Mouse (Mus musculus) ovary, postnatal 36 days (tissue): ENCODE results near the gene Rabl6.

Experiments used
- DNase-seq: peaks from one replicate; pipeline ENCODE4 v3.0.0; 2022; ENCODE audit warnings: low spot score, mixed read lengths

Rabl6 gene

GRCm38 (mm10) chr2:25607761-25608622 is at the start of gene Rabl6:
Rabl6 (minus strand) TSS chr2:25608521.
- DNase-seq = peak; percentile 89

- DNase-seq = no peak
Observed at GRCm38 (mm10) chr2:25657652-25658051, 49.3 kb upstream of the Rabl6 start, which contains the start of gene Lcn5. Lcn5 (plus strand) TSS chr2:25657952.

- DNase-seq = no peak
Observed at GRCm38 (mm10) chr2:25657246-25657645, 48.9 kb upstream of the Rabl6 start.

- no peak for DNase-seq
Observed at GRCm38 (mm10) chr2:25656691-25657090, 48.4 kb upstream of the Rabl6 start.

GRCm38 (mm10) chr2:25654502-25654901 is 46.2 kb upstream of the Rabl6 start:
- DNase-seq = no peak

- DNase-seq = no peak
Observed at GRCm38 (mm10) chr2:25652902-25653301, 44.6 kb upstream of the Rabl6 start, which contains the start of gene Lcn8. Lcn8 (plus strand) TSS chr2:25653120.

GRCm38 (mm10) chr2:25639890-25640289 is 31.6 kb upstream of the Rabl6 start:
- DNase-seq = peak; percentile 38

- no peak for DNase-seq
Observed at GRCm38 (mm10) chr2:25634046-25634445, 25.7 kb upstream of the Rabl6 start.

GRCm38 (mm10) chr2:25633616-25634015 is 25.3 kb upstream of the Rabl6 start:
- DNase-seq = no peak

GRCm38 (mm10) chr2:25628738-25629137 is 20.4 kb upstream of the Rabl6 start:
- DNase-seq = no peak

- no peak for DNase-seq
Observed at GRCm38 (mm10) chr2:25627811-25628210, 19.5 kb upstream of the Rabl6 start, which contains the start of gene Fcna. Fcna (minus strand) TSS chr2:25628030.

- no peak for DNase-seq
Observed at GRCm38 (mm10) chr2:25625986-25626385, 17.7 kb upstream of the Rabl6 start.

- peak; percentile 90 for DNase-seq
Observed at GRCm38 (mm10) chr2:25621229-25622200, 13.2 kb upstream of the Rabl6 start, which contains the start of gene Tmem141. Tmem141 (minus strand) TSS chr2:25622005.

GRCm38 (mm10) chr2:25620852-25621228 is 12.5 kb upstream of the Rabl6 start:
- DNase-seq = no peak

- DNase-seq = no peak
Observed at GRCm38 (mm10) chr2:25620386-25620785, 12.1 kb upstream of the Rabl6 start.

GRCm38 (mm10) chr2:25617578-25617977 is 9.3 kb upstream of the Rabl6 start, which contains the start of gene Ccdc183:
Ccdc183 (minus strand) TSS chr2:25617678.
- no peak for DNase-seq

GRCm38 (mm10) chr2:25616398-25616797 is 8.1 kb upstream of the Rabl6 start:
- DNase-seq = no peak

GRCm38 (mm10) chr2:25608671-25609070 is 350 bp upstream of the Rabl6 start:
- DNase-seq = no peak

GRCm38 (mm10) chr2:25602526-25602925 is 5.8 kb downstream of the Rabl6 start:
- DNase-seq = no peak

GRCm38 (mm10) chr2:25600037-25600436 is 8.3 kb downstream of the Rabl6 start:
- no peak for DNase-seq

GRCm38 (mm10) chr2:25598749-25599148 is 9.6 kb downstream of the Rabl6 start:
- no peak for DNase-seq
